Mouse (Mus musculus) hindbrain, postnatal 0 days (tissue): Measurements from ENCODE around the gene C2cd2l. TPM values are rescaled to one million over a fixed set of nuclear protein-coding genes. Genes with fewer than 3 reads are reported as not detected.
"Not testable (repeated sequence)": the region's sequence is repeated elsewhere in the genome, so short reads cannot be mapped to it uniquely, and the experiment has no call there.

ENCODE experiments used
- ATAC-seq: fragments of 200-750 bp; cut with Nextera tagmentation; 2 replicates; pipeline ENCODE4 v1.8.0; 2017; ENCODE audit warnings: mild to moderate bottlenecking, moderate TSS enrichment, moderate library complexity
- DNase-seq: peaks from one replicate; pipeline ENCODE4 v3.0.0-alpha.2; 2015; ENCODE audit warnings: low spot score
- H3K27ac ChIP-seq: fragments of 300-500 bp; sonication (generic); 2 replicates; pipeline ENCODE4 v1.5.1; 2014; ENCODE audit warnings: mild to moderate bottlenecking
- H3K27me3 ChIP-seq: fragments of 300-500 bp; sonication (generic); 2 replicates; pipeline ENCODE4 v1.6.1; 2014; ENCODE audit warnings: low read length, mixed read lengths; ENCODE audit not compliant: insufficient read depth
- H3K36me3 ChIP-seq: fragments of 300-500 bp; sonication (generic); 2 replicates; pipeline ENCODE4 v1.6.1; 2014; ENCODE audit warnings: low read length, mixed read lengths; ENCODE audit not compliant: insufficient read depth
- H3K4me1 ChIP-seq: fragments of 300-500 bp; sonication (generic); 2 replicates; pipeline ENCODE4 v1.6.1; 2014; ENCODE audit warnings: antibody characterized with exemption, low read length, mixed read lengths; ENCODE audit not compliant: insufficient read depth
- H3K4me2 ChIP-seq: fragments of 300-500 bp; sonication (generic); 2 replicates; pipeline ENCODE4 v1.6.1; 2014; ENCODE audit warnings: low read depth, mild to moderate bottlenecking, low read length, moderate library complexity, mixed read lengths
- H3K4me3 ChIP-seq: fragments of 300-500 bp; sonication (generic); 2 replicates; pipeline ENCODE4 v1.5.1; 2014; ENCODE audit warnings: low read length
- H3K9ac ChIP-seq: fragments of 300-500 bp; sonication (generic); replicated peaks from 2 replicates; pipeline ENCODE4 v1.6.1; 2014; ENCODE audit warnings: mild to moderate bottlenecking, low read length, moderate library complexity, mixed read lengths
- H3K9me3 ChIP-seq: fragments of 300-500 bp; sonication (generic); 2 replicates; pipeline ENCODE4 v1.6.1; 2016; ENCODE audit warnings: low read length, mixed read lengths
- CTCF ChIP-seq: IDR thresholded peaks from 2 replicates; pipeline ENCODE4 v1.5.1; 2016; ENCODE audit warnings: antibody characterized with exemption, control low read depth, low read depth
- WGBS: fragments of 180-500 bp; shearing (Covaris S2); extraction: QIAGEN DNeasy Blood & Tissue Kit; methylation state at CpG from one replicate; pipeline ENCODE4 v1.1.7; 2014; 5-methylcytosine and 5-hydroxymethylcytosine counted together
- polyA plus RNA-seq: library from polyadenylated mRNA; unstranded; fragments of >200 nt; fragmentation: Nextera tagmentation; extraction: Ambion mirVana; gene quantifications from 2 replicates; pipeline ENCODE4 v1.2.1, GENCODE M21; 2015
- total RNA-seq: library from RNA; depleted of rRNA; stranded (reverse); fragments of >200 nt; gene quantifications from 2 replicates; pipeline ENCODE4 v1.2.3, GENCODE M21; 2014

The C2cd2l gene
- total and polyA plus RNA-seq, 2 experiments from 2014 or later: 22.8 to 55.6 TPM

DNA sequence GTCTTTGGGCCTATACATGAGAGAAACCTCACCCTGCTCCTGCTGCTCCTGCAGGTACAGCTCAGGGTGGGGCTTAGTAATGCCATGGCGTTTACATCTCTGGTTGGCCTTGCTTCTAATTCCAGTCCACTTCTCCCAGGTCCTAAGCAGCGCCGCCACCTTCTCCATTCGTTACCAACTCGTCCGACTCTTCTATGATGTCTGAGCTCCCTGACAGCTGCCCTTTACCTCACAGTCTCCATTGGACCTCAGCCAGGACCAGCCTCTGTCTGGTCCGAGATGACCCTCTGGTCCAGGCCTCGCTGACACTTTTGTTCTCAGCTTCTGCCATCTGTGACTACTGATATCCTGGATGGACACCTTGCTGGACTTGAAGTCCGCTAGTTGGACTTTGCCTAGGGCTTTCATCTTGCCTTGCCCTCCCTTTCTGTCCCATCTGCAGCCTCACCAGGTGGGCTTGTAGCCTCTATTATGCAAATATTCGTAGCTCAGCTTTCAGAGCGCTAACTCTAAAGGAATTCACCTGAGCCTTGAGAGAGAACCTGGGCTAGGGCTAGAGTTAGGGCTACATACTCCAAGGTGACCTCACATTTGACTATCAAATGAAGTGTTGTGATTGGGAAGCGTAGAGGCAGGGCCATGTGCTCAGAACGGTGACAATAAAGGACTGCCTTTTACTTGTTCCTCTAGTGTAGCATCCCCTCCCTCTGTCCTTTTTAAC, 13.0 kb upstream of the C2cd2l start:
- Histone ChIP-seq H3K4me2 (no peak overlapping the region), H3K27me3 (no peaks in the 10 kb centered on the region), H3K4me3 (no peak overlapping the region), H3K4me1 (peaks cover 3% of the 10 kb centered on the region; the same call in 1 of the 2 replicates), H3K27ac (no peak overlapping the region), H3K9me3 (no peaks in the 10 kb centered on the region), H3K9ac (no peak overlapping the region), H3K36me3 (peaks cover 36% of the 10 kb centered on the region)
- WGBS: 94% methylated on average over 13 of the region's 13 CpGs
- no peak for DNase-seq
- ATAC-seq: no peak
- TF ChIP-seq CTCF: no peak

DNA sequence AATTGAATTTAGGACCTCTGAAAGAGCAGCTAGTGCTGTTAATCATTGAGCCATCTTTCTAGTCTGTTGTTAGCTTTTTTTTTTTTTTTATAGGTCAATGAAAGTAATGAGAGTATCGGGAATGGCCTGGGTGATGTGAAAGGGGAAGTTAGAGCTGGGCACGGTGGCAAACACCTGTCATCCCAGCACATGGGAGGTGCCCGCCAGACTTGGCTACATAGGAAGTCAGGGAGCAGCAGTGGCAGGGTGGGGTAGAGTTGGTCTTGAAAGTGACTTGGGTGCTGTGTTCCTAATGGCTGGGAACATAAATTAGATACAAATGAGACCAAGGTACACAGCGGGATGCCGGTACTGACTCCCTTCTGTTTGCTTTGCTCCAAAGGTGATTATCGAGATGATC, 10.7 kb upstream of the C2cd2l start:
- ATAC-seq: no peak
- 0 out of 2 replicates have a peak, but pooled peaks cover 10% of the 10 kb centered on the region for H3K4me1 ChIP-seq
- H3K4me3 ChIP-seq: no peak overlapping the region
- peaks cover 36% of the 10 kb centered on the region for H3K36me3 ChIP-seq
- TF ChIP-seq CTCF: no peak
- no peak for DNase-seq
- no peaks in the 10 kb centered on the region for H3K9me3 ChIP-seq
- no peak overlapping the region for H3K4me2 ChIP-seq
- no peaks in the 10 kb centered on the region for H3K27me3 ChIP-seq
- no peak overlapping the region for H3K27ac ChIP-seq
- H3K9ac ChIP-seq: no peak overlapping the region
- WGBS: 94% methylated on average over 6 of the region's 6 CpGs

DNA sequence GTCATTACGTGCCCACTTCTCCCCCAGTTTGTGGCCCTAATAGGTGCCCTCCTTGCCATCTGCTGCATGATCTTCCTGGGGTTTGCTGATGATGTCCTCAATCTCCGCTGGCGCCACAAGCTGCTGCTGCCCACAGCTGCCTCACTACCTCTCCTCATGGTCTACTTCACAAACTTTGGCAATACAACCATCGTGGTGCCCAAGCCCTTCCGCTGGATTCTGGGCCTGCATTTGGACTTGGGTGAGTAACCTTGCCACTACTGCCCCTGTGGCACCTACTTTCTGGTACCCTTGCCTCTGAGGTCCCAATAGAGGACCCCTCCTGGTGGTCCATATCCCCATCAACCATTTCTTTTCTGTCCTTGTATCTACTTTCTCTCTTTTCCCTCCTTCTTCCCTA, 7.8 kb upstream of the C2cd2l start:
- H3K9ac ChIP-seq: no peak overlapping the region
- H3K9me3 ChIP-seq: no peaks in the 10 kb centered on the region
- no peak for ATAC-seq
- peaks cover 30% of the 10 kb centered on the region for H3K36me3 ChIP-seq
- H3K4me3 ChIP-seq: no peak overlapping the region; the same call in 1 of the 2 replicates
- H3K27me3 ChIP-seq: no peaks in the 10 kb centered on the region
- 84% methylated on average over 5 of the region's 5 CpGs for WGBS
- H3K4me1 ChIP-seq: 0 out of 2 replicates have a peak, but pooled peaks cover 10% of the 10 kb centered on the region
- no peak for DNase-seq
- peak overlapping the region; percentile 76 for H3K4me2 ChIP-seq
- no peak overlapping the region for H3K27ac ChIP-seq
- TF ChIP-seq CTCF: no peak

DNA sequence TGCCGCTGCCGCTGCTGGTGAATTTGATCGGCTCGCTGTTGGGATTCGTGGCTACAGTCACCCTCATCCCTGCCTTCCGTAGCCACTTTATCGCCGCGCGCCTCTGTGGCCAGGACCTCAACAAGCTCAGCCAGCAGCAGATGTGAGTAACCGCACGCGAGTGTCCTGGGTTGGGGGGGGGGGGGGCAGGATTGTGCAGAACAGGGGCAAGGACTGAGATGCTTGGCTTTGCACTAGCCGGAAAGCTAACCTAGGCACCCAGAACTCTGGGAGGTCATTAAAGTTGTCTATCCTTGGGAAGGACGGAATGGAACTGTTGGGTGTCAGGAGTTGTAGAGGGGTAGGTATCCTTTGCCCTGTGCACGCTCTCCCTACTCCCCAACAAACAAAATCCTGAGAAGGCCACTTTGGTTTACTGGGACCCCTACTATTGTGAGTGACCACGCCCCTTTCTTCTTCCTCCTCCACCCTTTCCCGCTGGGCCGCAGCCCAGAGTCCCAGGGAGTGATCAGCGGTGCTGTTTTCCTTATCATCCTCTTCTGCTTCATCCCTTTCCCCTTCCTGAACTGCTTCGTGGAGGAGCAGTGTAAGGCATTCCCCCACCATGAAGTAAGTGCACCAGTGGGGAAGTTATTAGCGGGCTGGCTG, 7.1 kb upstream of the C2cd2l start:
- DNase-seq (no peak), ATAC-seq (peak; percentile 28)
- 0 out of 2 replicates have a peak, but pooled peaks cover 10% of the 10 kb centered on the region for H3K4me1 ChIP-seq
- peak overlapping the region; percentile 76 for H3K4me2 ChIP-seq
- H3K27ac ChIP-seq: peak overlapping the region; percentile 85
- TF ChIP-seq CTCF: no peak
- peaks cover 23% of the 10 kb centered on the region; the same call in 1 of the 2 replicates for H3K36me3 ChIP-seq
- peak overlapping the region; percentile 84 for H3K4me3 ChIP-seq
- WGBS: under 1% methylated on average over 22 of the region's 22 CpGs
- H3K27me3 ChIP-seq: no peaks in the 10 kb centered on the region
- peak overlapping the region; percentile 80 for H3K9ac ChIP-seq
- H3K9me3 ChIP-seq: no peaks in the 10 kb centered on the region

DNA sequence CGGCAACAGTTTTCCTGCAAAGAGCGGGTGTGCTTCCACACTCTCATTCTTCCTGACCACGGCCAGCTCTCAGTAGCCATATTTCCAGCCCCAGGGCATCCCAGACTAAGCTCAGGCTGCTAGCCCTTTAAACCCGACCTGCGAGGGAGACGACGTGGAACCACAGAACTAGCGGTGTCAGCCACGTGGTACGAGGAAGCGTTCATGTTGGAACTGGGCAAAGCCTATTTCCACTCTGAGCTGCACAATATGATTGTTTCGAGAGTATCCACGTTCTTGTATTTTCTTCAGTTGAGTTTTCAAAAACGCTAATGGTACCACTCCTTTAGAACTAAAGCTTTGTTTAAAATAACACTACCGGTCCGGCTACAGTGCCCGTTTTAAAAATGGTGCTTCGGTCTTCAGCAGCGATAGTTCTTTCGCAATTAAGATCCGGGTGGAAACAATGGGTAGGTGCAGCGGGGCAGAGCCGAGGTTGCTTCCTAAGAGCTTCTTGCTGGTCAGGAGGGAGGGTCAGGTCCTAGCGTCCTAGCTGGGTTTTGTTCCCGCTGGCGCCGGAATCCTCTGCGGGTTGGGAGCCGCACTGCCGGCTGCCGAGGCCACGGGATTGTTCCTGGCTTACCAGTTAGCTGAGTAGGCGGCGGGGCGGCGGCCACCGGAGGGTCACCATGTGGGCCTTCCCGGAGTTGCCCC, 6.4 kb upstream of the C2cd2l start:
- Histone ChIP-seq H3K4me1 (0 out of 2 replicates have a peak, but pooled peaks cover 10% of the 10 kb centered on the region), H3K9ac (peak overlapping the region; percentile 80), H3K4me2 (peak overlapping the region; percentile 76), H3K36me3 (peaks cover 17% of the 10 kb centered on the region; the same call in 1 of the 2 replicates), H3K9me3 (no peaks in the 10 kb centered on the region), H3K27ac (peak overlapping the region; percentile 85), H3K27me3 (no peaks in the 10 kb centered on the region), H3K4me3 (peak overlapping the region; percentile 84)
- ATAC-seq (peak; percentile 95), DNase-seq (peak; percentile 91)
- WGBS: under 1% methylated on average over 38 of the region's 38 CpGs
- no peak for TF ChIP-seq CTCF

DNA sequence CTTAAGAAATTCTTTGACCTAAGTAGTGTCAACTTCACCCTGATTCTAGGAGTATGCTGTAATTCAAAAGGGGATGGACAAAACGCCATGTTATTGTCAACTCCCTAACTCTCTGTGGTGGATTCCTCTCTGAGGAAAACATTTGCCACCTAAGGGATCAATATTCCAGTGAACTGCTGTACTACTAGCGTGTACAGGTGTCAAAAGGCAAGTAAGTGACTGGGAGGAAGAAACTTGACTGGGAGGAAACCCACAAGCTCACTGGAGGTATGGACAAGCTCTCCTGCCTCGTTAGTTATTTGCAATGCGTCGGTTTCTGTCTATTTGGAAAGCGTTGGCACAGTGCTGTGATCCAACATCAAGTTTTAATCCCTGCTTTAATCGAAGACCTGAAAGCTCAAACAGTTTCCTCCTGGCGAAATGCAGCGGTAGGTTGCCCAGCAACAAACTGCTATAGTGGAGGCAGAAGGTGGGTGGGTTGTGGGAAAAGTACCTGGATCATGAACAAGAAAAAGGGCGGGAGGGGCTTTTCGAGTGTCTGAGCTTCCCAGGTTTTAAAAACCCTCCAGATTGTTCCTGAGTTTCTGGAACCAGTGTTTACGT, 5.8 kb upstream of the C2cd2l start, which contains the start of gene Dpagt1:
Gene Dpagt1 (plus strand): TSS at position 252 of the 603 bp plus-strand sequence.
- 0 out of 2 replicates have a peak, but pooled peaks cover 10% of the 10 kb centered on the region for H3K4me1 ChIP-seq
- H3K4me3 ChIP-seq: peak within 1 kb of the TSS; percentile 84
- H3K27ac ChIP-seq: peak within 1 kb of the TSS; percentile 85
- H3K9me3 ChIP-seq: no peaks in the 10 kb centered on the region
- peak within 1 kb of the TSS; percentile 80 for H3K9ac ChIP-seq
- DNase-seq (no peak), ATAC-seq (0 out of 2 replicates have a peak, but pooled peaks have one; percentile 31)
- peak within 1 kb of the TSS; percentile 76 for H3K4me2 ChIP-seq
- TF ChIP-seq CTCF: no peak
- no peaks in the 10 kb centered on the region for H3K27me3 ChIP-seq
- WGBS: 3% methylated on average over 12 of the region's 12 CpGs
- H3K36me3 ChIP-seq: peaks cover 11% of the 10 kb centered on the region; the same call in 1 of the 2 replicates

DNA sequence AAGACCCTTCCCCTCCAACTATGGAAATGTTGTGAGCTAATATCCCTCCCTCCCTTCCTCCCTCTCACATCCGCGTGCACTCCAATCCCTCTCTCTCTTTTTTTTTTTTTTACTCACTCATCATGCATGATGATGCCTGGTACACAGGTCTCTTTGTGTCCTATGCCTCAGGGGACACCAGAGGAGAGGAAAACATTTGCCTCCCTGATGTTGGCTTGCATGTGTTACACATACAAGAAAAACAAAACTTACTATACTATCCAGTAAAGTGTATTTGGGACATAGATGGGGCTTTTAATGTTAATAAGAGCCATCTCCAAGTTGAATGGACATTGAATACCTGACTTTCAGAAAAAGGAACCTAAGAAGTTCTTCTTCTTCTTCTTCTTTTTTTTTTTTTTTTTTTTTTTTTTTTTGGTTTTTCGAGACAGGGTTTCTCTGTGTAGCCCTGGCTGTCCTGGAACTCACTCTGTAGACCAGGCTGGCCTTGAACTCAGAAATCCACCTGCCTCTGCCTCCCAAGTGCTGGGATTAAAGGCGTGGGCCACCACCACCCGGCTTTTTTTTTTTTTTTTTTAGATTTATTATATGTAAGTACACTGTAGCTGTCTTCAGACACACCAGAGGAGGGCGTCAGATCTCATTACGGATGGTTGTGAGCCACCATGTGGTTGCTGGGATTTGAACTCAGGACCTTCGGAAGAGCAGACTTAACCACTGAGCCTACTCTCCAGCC, 5.1 kb upstream of the C2cd2l start:
- not testable (repeated sequence) for H3K4me1 ChIP-seq, H3K36me3 ChIP-seq, DNase-seq, H3K9me3 ChIP-seq, ATAC-seq, H3K9ac ChIP-seq, H3K4me3 ChIP-seq, H3K27me3 ChIP-seq
- H3K4me2 ChIP-seq: peak overlapping the region; percentile 76
- H3K27ac ChIP-seq: peak overlapping the region; percentile 85; the same call in 1 of the 2 replicates
- WGBS: 59% methylated on average over 7 of the region's 8 CpGs
